Mouse (Mus musculus): Measurements from ENCODE around the gene Rabgap1l.

The Rabgap1l gene

DNA sequence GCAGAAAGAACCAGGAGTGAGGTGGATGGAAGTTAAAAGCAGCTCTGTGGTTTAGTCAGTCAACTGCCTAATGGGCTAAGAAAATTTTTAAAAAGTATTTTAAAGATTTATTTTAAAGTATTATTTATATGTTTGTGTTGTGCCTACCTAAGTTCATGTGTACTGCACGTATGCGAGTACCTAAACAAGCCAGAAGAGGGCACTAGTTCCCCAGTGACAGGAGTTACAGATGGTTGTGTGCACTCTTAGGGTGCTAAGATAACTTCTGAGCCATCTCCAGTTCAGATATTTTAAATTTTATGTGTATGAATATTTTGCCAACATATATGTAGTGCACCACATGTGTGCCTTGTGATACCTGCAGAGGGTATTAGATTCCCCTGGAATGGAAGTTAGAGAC, 476.8 kb downstream of the Rabgap1l start:
- DNase-seq (ENCODE audit: low read depth, low spot score), result peak; percentile 37

DNA sequence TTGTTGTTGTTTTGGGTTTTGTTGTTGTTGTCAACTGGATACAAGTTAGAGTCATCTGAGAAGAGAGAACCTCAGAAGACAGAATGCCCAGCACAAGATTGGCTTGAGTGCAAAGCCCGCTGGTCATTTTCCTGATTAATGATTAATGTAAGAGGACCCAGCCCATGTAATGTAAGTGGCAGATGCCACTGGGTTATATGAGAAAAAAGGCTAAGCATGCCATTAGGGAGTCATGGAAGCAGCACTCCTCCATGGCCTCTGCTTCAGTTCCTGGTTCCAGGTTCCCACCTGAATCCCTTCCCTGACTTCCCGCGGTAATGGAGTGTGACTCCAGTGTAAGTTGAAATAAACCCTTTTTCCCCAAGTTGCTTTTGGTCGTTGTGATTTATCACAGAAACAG, 480.4 kb downstream of the Rabgap1l start:
- no peak for DNase-seq (ENCODE audit: low read depth, low spot score)

DNA sequence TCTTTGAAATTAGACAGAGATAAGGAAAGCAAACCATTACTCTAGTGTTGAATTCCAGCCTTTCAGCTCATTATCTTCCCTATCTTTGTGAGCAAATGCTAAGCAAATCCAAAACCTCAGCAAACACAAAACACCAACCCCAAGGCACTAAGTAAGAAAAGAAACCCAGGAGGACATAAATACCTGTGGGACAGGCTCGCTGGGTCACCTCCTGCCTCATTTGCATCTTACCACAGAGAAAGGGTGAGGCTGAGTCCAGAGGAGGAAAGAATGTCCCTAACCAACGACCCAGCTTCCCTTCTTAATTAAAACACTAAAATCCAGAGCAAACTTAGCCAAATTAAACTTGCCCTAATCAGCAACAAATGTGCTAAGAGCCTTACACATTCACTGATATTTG, 481.1 kb downstream of the Rabgap1l start:
- DNase-seq (ENCODE audit: low read depth, low spot score), result peak; percentile 71

DNA sequence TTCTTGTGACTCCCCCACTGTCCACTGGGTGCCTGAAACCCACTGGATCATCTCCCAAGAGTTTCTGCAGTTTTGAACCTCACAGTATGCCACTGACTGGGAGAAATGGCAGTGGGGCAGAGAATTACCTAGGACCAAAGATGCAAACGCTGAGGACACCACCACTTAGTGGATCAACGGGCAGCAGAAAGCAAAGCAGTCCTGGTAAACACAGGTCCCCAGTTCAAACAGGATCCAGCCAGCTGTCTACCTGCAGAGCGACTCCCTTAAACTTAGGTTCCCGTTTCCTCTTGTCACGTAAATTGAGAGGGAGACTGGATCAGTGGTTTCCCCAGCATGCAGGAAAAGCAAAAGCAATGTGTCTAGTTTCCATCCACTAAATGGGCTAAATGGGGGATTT, 483.1 kb downstream of the Rabgap1l start:
- peak; percentile 72 for DNase-seq (ENCODE audit: low read depth, low spot score)

DNA sequence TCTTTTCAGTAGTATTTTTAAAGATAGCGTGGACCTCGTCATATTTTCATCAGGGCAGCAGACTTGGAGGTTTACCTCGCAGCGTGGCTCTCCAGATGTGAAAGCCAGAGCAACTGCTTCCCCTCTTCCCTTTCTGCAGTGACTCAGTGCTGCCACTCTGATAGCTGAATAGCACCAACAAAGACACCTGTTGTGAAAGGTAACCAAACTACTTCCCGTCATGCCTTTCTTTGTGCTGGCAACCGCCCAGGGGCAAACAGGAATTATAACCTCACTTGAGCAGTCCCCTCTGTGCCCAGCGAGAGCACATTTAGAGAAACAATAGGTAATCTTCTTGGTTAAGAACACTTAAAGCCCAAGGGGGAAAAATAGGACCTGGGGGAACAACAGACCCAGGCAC, 484.0 kb downstream of the Rabgap1l start:
- peak; percentile 89 for DNase-seq (ENCODE audit: low read depth, low spot score)

DNA sequence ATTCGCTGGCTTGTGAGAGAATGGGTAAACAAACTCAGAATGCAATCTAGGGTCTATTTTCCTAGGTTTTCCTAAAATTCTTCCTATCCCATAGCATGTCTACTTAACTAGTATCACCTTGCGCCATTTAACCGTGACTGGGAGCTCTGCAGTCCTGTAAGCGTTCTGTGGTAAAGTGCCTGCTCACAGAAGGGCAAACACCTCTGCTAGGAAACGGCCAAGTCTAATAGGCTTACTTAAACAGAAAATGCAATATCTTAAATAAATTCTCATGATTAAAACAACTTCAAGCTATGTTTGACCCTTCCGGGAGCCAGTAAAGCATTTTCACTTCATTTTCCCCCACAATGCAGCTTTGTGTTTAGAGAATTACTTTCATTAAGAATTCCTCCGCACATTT, 484.5 kb downstream of the Rabgap1l start:
- DNase-seq (ENCODE audit: low read depth, low spot score), result peak; percentile 72

DNA sequence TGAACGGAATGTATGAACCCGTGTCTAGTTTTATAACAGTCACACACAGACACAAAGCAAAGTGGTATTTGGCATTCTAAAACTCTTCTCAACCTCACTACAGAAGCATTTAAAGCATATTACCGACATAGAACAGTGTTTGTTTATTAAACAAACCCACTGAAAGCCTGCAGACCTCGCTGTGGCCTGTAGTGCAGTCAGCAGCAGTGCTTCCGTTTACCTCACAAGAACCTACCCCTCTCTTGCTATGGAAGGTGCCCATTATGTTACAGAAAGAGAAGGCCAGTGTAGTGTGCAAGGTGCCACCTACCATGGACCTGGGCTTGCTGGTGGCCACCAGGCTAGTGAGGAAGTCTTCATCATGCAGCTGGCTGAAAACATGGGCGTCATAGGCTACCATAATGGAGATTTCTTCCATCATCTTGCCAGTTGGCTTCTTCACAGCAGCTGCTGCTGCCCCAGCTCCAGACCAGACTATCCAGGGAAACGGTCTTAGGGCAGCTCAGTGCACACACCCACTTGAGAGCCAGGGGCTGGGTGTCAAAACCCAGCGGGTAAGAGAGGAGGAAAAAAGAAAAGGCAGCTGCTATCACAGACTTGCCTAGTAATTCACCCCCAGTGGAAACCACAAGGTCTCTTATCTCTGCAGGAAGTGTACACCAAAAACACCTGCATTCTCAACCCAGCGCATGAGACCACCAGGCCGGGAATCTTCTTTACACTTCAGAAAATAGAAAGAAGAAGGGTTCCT, 486.0 kb downstream of the Rabgap1l start:
- DNase-seq (ENCODE audit: low read depth, low spot score), result peak; percentile 87

DNA sequence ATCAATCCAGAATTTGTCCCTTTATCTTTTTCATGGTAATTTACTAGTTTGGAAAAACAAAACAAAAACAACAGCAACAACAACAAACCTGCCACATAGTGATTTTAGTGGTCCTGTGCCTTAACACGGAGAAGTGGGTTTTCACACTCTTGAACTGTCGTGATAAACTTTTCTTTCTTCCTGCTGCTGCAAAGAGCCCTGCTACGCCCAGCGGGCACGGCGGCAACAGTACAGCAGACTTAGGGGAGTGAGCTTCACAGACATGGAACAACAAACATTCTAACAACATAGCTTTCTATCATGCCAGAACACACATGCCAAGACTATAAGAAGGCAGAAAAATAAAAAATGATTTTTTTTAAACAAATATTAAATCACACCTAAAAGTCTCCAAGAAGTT, 486.7 kb downstream of the Rabgap1l start:
- DNase-seq (ENCODE audit: low read depth, low spot score), result peak; percentile 52

DNA sequence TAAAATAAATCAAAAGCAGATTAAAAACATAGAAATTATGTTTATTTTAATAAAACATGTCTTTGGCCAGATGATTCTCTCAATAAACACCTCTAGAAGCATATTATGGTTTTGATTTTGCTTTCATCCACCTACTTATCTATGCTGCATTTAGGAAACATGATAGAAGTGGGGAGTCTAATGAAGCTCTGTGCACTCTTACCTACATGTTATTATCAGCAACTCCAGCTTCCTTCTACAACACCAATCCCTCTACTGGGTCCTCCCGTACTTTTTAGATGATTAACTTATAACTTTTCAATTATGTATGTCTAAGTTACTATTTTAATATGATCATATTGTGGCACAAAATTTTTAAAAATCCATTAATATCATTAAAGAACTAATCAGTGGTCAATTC, 487.2 kb downstream of the Rabgap1l start:
- DNase-seq (ENCODE audit: low read depth, low spot score), result no peak

DNA sequence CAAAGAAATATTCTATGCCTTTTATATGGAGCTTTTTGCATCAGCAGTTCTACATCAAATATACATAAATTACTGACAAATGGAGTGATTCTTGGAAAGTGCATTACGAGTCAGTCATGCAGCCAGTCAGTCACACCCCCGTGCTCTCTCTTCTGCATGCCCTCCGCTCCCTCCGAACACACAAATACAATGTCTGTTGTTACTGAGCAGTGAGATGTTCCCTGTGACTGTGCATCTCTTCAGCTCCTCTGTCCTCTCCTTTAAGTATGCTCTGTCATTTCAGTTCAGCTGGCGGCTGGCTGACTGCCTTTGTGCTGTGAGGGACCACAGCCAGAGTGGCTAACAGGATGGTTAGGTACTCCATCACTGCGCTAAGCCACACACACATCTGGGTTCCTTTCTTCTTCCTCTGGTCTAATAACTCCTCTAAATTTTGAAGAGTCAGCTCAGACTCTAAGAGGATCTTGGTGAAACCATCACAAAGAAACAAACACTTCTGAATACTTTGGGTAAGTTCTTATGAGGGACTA, 488.0 kb downstream of the Rabgap1l start:
- no peak for DNase-seq (ENCODE audit: low read depth, low spot score)

DNA sequence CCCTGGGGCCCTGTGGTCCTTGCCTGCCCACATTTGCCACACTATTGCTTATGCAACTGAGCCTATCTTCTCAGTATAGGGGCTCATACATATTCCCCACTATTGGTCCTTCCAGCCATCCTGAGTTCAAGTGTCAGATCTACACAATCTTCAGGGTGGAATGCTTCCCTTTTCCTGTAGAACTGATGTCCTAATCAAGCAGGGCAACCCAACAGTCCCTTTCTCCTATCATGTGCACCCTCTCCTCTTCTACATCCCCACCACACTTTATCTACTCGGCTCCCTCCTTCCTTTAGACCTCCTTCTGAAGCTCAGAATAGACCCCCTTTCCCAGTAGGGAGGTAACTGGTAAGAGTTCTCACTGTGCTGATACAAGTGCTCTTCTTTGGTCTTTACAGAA, 490.7 kb downstream of the Rabgap1l start:
- no peak for DNase-seq (ENCODE audit: low read depth, low spot score)

DNA sequence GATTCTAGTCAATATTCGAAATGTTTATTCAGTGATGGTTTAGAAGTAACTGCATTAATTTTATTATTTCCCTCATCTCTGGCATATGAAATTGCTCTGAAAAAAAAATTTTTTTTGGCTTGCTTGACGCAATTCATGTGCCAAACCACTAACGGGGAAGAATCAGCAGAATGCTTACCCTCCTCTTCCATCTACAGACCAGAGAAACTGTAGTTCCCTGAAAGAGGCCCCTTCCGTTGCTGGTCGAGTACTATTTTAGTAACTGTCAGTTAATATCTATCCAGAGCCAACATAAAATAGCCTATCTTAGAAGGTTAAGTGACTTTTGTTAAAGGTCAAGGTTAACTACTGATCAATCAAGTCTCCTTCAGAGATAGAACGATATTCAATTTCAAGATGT, 491.9 kb downstream of the Rabgap1l start:
- DNase-seq (ENCODE audit: low read depth, low spot score), result no peak

DNA sequence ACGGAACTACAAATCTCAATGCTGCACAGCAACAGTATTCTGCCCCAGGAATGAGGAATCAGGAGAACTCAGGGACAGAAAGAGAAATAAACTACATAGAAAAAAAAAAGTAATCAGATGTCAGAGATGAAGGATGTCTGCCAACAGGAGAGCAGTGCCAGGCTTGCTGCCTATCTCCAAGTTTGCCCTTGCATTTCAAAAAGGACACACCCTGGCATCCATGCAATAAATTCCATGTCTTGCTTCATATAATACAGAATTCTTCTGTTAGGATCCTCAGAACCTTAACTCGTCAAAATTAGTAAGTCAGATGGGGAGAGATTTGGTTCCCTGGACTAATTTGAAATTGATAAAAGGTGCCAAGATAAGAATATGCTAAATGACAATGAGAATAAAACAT, 492.3 kb downstream of the Rabgap1l start:
- no peak for DNase-seq (ENCODE audit: low read depth, low spot score)

DNA sequence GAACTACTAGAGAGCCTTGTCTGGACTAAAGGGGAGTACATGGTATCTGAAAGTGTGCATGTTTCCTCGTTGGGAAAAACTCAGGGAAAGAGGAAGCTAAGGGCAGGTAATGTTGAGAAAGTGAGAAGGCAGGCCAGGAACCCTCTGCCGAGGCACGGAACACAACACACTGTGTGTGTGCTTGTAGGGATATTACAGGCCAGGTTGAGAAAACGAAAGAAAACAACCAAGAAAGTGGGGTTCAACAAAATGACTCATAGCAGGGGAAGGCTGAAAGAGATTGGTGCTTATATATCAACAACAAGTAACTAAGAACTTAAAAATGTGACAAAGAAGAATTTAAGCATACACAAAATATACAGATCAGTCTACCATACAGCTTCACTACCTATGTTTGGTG, 493.0 kb downstream of the Rabgap1l start:
- no peak for DNase-seq (ENCODE audit: low read depth, low spot score)

DNA sequence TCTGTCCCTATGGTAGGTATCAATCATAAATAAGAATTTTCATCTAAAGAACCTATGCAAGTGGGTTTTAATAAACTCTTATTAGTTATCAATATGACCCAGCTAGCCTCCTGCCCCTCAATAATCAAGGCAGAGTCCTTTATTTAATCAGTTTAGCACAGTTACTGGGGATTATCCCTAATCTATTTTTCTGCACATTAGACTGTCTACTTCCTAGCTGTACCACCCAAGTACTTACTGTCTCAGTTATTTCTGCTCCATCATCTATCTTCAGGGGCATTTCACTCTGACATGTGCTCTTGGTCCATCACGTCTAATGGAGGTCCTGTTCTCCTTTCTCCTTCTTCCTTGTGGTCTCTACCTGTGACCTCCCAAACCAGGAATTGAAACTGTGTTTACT, 494.1 kb downstream of the Rabgap1l start:
- no peak for DNase-seq (ENCODE audit: low read depth, low spot score)

DNA sequence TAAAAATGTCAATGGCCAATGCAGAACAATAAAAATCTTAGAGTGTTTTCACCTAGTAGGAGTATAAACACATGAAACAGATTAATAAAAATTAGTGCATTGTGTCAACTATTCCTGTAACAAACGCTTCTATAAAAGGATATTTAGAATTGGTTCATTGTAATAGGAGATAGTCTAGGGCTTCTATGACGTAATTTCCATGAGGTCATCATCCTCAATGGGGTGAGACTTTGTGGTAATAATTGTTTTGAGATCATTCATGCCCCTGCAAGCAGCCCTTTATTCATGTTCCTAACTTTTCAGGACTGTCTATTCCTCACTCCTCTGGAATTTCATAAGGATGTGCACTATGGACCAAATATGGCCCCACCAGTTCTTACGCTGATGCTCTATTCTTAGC, 495.3 kb downstream of the Rabgap1l start:
- DNase-seq (ENCODE audit: low read depth, low spot score), result no peak

DNA sequence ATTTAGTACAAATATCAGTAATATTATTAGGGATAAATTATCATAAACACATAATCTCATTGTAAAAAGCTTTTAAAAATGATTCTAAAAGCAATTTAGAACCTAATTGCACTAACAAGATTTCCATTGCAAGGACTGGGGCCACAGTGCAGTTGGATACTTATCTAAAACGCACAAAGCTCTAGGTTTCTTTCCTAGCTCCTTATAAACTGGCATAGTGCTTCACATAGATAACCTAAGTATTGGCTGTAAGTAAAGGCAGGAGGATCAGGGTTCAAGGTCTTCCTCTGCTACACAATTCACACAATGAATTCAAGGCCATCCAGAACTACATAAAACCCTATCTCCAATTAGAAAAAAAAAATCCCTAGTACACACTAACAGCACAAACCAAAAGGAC, 497.7 kb downstream of the Rabgap1l start:
- DNase-seq (ENCODE audit: low read depth, low spot score), result no peak

DNA sequence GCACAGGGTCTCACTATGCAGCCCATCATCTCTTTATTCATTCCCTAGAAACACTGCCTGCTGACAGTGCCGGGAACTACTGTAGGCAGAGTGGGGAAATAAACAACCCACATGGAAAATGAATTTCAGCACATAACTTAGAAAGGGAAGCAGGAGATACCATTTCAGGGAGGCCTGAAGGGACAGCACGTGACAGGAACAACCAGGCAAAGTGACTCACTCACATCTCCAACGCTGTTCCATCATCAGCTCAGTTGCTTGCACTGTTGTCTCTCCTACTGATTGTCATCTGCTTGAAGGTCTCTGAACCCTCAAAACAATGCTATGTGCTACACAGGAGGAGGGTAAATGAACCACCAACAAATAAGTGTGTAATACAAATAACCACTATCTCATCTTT, 499.5 kb downstream of the Rabgap1l start:
- DNase-seq (ENCODE audit: low read depth, low spot score), result no peak

DNA sequence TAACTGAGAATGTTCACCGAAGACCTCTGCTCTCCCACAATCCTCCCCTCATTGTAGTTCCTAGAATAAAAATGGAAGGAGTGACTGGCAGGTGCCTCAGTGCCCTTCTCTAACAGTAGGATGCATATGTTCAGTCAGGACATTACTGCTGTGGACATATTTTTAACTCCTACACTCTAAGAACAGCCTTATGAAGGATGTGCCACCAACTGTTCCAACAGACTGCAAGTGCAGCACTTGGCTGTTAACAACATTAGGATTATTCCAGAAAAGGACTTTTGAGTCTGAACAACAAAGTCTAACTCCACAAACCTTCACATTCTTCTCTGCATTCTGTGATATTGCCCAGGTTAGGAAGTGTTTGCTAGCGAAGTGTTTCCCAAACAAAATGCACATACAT, 501.0 kb downstream of the Rabgap1l start:
- DNase-seq (ENCODE audit: low read depth, low spot score), result no peak

DNA sequence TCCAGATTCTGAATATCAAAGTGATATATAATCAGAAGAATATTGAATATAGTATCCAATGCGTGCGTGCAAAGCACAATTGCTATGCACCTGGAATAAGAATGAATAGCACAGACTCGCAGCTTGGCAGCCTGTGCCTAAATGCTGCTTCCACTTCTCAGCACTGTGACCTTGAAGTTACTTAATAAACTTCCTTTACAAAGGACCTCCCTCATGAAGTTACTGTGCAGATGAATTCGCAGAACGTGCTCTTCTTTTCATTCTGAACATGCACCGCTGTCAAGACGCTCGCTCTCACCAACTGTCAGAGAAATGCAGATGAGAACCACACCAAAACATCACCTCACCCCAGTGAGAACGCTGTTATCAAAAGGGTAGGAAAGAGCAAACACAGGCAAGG, 502.8 kb downstream of the Rabgap1l start:
- DNase-seq (ENCODE audit: low read depth, low spot score), result no peak

DNA sequence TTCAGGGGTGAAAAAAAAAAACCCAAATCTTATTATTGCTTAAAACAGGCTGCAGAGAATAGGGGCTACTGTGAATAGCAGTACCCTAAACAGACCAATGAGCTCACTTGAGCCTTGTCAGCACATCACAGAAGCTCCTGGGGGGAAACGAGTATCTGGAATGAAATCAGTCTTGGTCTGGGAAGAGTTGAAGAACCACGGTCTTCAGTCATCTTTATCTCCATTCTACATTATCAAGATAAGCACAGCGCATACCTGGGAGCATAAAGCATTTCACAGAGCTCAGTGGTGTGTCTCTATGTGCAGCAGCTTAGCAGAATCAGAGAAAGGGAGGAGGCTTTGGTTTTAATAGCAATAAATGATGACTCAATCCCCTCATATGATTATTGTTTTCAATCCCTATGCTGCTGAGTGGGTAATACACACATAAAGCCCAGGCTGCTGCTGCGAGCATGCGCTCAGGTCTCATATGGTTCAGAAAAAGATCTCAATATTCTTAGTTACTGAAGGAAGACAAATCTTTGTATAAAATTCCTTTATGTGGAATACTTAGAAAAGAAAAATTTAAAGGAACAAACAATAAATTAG, 505.9 kb downstream of the Rabgap1l start:
- no peak for DNase-seq (ENCODE audit: low read depth, low spot score)

DNA sequence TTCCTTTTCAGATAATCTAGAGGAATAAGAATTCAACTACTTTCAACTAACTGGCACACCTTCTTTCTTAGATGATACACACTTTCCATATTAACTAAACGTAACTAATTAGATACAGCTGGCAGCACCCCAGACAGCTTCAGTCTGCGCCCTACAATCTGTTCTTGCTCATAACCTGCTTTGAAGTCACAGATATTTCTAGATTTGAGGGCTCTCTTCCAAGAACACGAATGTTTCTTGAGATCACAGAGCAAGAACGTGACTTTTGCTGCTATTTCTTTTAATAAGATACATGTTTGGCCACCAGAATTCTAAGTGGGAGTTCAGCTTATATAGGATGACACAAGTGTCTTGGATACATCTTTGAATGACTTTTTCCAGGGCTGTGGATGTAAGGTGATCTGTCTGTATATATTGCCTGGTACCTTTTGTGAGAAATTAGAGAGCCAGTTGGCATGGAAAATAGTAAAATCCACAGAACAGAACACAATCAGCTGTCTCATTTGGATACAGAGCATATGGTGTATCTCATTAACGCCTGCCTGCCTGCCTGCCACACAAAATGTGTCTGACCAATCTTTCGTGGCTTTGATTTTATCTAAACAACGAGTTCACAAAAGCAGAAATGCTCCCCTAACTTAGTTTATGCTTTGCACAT, 506.5 kb downstream of the Rabgap1l start:
- no peak for DNase-seq (ENCODE audit: low read depth, low spot score)

DNA sequence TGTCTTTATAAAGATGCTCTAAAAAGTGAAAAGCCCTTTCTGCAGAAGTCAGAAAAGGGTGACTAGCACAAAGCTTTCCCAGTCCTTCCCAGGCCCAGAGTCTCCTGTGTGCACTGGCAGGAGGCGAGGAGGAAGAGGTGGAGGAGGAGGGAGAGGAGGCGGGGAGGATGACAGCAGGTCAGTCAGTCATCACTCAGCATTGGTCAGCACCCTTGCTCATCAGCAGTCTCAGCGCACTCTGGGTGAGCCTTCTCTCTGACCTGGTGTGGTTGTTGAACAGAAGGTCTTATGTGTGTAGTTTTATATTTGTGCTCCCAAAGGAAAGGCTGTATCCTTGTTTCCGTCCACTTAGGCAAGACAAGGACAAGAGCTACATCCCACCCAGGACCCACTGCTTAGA, 508.8 kb downstream of the Rabgap1l start:
- DNase-seq (ENCODE audit: low read depth, low spot score), result no peak

Measured in A20 (cell line).